Mouse (Mus musculus) midbrain, embryonic 11.5 days (tissue): ENCODE results near the gene Tsc22d1. TPM values are rescaled to one million over a fixed set of nuclear protein-coding genes. Genes with fewer than 3 reads are reported as not detected.

Source experiments
- ATAC-seq: fragments of 200-750 bp; cut with Nextera tagmentation; 2 replicates; pipeline ENCODE4 v1.8.0; 2017; ENCODE audit warnings: moderate TSS enrichment, moderate library complexity; ENCODE audit not compliant: low FRiP score
- DNase-seq: peaks from one replicate; pipeline ENCODE4 v3.0.0; 2015; ENCODE audit warnings: low spot score; ENCODE audit errors: missing footprints
- H3K27ac ChIP-seq: fragments of 300-500 bp; sonication (generic); 2 replicates; pipeline ENCODE4 v1.5.1; 2014; ENCODE audit warnings: low read depth, low read length
- H3K27me3 ChIP-seq: fragments of 300-500 bp; sonication (generic); 2 replicates; pipeline ENCODE4 v1.6.1; 2014; ENCODE audit warnings: mild to moderate bottlenecking, low read length, moderate library complexity, mixed read lengths; ENCODE audit not compliant: control insufficient read depth, insufficient read depth
- H3K36me3 ChIP-seq: fragments of 300-500 bp; sonication (generic); 2 replicates; pipeline ENCODE4 v1.6.1; 2014; ENCODE audit warnings: mild to moderate bottlenecking, low read length, moderate library complexity, mixed read lengths; ENCODE audit not compliant: control insufficient read depth, insufficient read depth
- H3K4me1 ChIP-seq: fragments of 300-500 bp; sonication (generic); 2 replicates; pipeline ENCODE4 v1.6.1; 2014; ENCODE audit warnings: low read length; ENCODE audit not compliant: control insufficient read depth, insufficient read depth
- H3K4me2 ChIP-seq: fragments of 300-500 bp; sonication (generic); 2 replicates; pipeline ENCODE4 v1.6.1; 2014; ENCODE audit warnings: mild to moderate bottlenecking, moderate library complexity
- H3K4me3 ChIP-seq: fragments of 300-500 bp; sonication (generic); 2 replicates; pipeline ENCODE4 v1.5.1; 2014; ENCODE audit warnings: low read depth, low read length
- H3K9ac ChIP-seq: fragments of 300-500 bp; sonication (generic); 2 replicates; pipeline ENCODE4 v1.6.1; 2014; ENCODE audit warnings: low read length
- H3K9me3 ChIP-seq: fragments of 300-500 bp; sonication (generic); 2 replicates; pipeline ENCODE4 v1.6.1; 2016; ENCODE audit warnings: low read length; ENCODE audit not compliant: control insufficient read depth
- WGBS: fragments of 180-500 bp; shearing (Covaris S2); extraction: QIAGEN DNeasy Blood & Tissue Kit; methylation state at CpG from one replicate; pipeline ENCODE4 v1.1.7; 2014; 5-methylcytosine and 5-hydroxymethylcytosine counted together
- polyA plus RNA-seq: library from polyadenylated mRNA; unstranded; fragments of >200 nt; fragmentation: Nextera tagmentation; extraction: Ambion mirVana; gene quantifications from 2 replicates; pipeline ENCODE4 v1.2.1, GENCODE M21; 2014

The Tsc22d1 gene
- polyA plus RNA-seq, 1 experiment from 2014 or later, result 495 TPM

- Histone ChIP-seq H3K27me3 (no peaks in the 10 kb centered on the region), H3K4me1 (no peaks in the 10 kb centered on the region), H3K9me3 (no peaks in the 10 kb centered on the region), H3K9ac (no peak overlapping the region), H3K4me3 (no peak overlapping the region), H3K27ac (no peak overlapping the region), H3K36me3 (no peaks in the 10 kb centered on the region), H3K4me2 (no peak overlapping the region)
- 74% methylated on average over 8 of the region's 8 CpGs for WGBS
- ATAC-seq (no peak), DNase-seq (no peak)
These were observed 57.7 kb downstream of the Tsc22d1 start for GRCm38 (mm10) chr14:76472487-76472886.

DNA sequence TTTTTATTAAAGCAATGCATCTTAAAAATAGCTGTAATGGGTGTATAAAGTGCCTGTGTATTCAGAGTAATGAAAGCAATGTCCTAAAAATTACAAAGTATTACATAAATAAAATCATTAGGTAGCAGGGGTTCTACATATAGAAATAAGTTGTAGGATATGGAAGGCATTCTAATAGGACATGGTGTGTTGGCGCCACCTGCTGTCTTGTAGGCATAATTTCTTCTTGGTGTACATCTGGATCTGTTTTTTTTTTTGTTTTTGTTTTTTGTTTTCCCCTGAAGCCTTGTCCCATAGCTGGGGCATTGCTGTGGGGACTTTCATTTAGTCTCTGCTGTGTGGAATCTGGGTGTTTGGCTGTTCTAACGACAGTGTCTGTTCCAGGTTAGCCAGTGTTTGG is 58.6 kb downstream of the Tsc22d1 start:
- Histone ChIP-seq H3K27me3 (no peaks in the 10 kb centered on the region), H3K36me3 (no peaks in the 10 kb centered on the region), H3K27ac (no peak overlapping the region), H3K9ac (no peak overlapping the region), H3K9me3 (no peaks in the 10 kb centered on the region), H3K4me2 (no peak overlapping the region), H3K4me1 (no peaks in the 10 kb centered on the region), H3K4me3 (no peak overlapping the region)
- ATAC-seq, result no peak
- no peak for DNase-seq
- WGBS, result 16% methylated on average over 2 of the region's 2 CpGs

GRCm38 (mm10) chr14:76474165-76474564 is 59.4 kb downstream of the Tsc22d1 start:
- Histone ChIP-seq H3K4me1 (no peaks in the 10 kb centered on the region), H3K27me3 (no peaks in the 10 kb centered on the region), H3K9me3 (no peaks in the 10 kb centered on the region), H3K4me2 (no peak overlapping the region), H3K9ac (no peak overlapping the region), H3K27ac (no peak overlapping the region), H3K36me3 (no peaks in the 10 kb centered on the region), H3K4me3 (no peak overlapping the region)
- WGBS, result 78% methylated on average over 1 of the region's 1 CpGs
- DNase-seq (no peak), ATAC-seq (no peak)

DNA sequence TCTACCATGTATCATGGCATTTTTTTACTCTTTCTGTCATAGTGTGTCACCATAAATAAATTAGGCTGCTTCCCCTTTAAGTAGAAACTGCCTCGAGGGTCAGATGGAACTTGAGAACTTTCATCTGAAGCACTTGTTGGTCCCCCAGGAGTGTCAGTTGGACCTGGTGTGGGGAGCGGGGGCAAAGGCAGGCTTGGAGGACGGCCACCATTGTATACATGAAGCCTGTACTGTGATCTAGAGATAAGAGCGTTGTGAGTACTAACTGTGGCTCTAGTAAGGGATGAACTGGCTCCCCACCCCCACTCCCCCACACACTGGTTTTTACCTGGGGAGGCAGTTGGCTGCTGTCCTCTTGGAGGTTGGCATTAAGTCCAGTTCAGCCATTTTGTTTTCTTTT is 62.0 kb downstream of the Tsc22d1 start:
- no peaks in the 10 kb centered on the region for H3K36me3 ChIP-seq
- no peaks in the 10 kb centered on the region for H3K4me1 ChIP-seq
- no peak overlapping the region for H3K4me3 ChIP-seq
- WGBS, result 68% methylated on average over 4 of the region's 4 CpGs
- DNase-seq, result peak; percentile 26
- no peak for ATAC-seq
- H3K9ac ChIP-seq, result no peak overlapping the region
- H3K9me3 ChIP-seq, result no peaks in the 10 kb centered on the region
- H3K27ac ChIP-seq, result no peak overlapping the region
- no peaks in the 10 kb centered on the region for H3K27me3 ChIP-seq
- H3K4me2 ChIP-seq, result no peak overlapping the region

GRCm38 (mm10) chr14:76478076-76478475 is 63.3 kb downstream of the Tsc22d1 start:
- DNase-seq, result no peak

GRCm38 (mm10) chr14:76478616-76479015 is 63.9 kb downstream of the Tsc22d1 start:
- Histone ChIP-seq H3K4me3 (no peak overlapping the region), H3K36me3 (no peaks in the 10 kb centered on the region), H3K27ac (no peak overlapping the region), H3K9me3 (no peaks in the 10 kb centered on the region), H3K4me1 (no peaks in the 10 kb centered on the region), H3K9ac (no peak overlapping the region), H3K4me2 (no peak overlapping the region), H3K27me3 (no peaks in the 10 kb centered on the region)
- DNase-seq (peak; percentile 82), ATAC-seq (no peak)
- WGBS, result 53% methylated on average over 6 of the region's 6 CpGs

More at GRCm38 (mm10) chr14:76478076-76478475, 63.3 kb downstream of the Tsc22d1 start:
- H3K4me2 ChIP-seq, result no peak overlapping the region
- ATAC-seq, result no peak
- no peak overlapping the region for H3K4me3 ChIP-seq
- H3K36me3 ChIP-seq, result no peaks in the 10 kb centered on the region
- WGBS, result 78% methylated on average over 2 of the region's 2 CpGs
- no peak overlapping the region for H3K27ac ChIP-seq
- H3K27me3 ChIP-seq, result no peaks in the 10 kb centered on the region
- no peaks in the 10 kb centered on the region for H3K9me3 ChIP-seq
- no peak overlapping the region for H3K9ac ChIP-seq
- no peaks in the 10 kb centered on the region for H3K4me1 ChIP-seq

- Histone ChIP-seq H3K9ac (no peak overlapping the region), H3K4me1 (no peaks in the 10 kb centered on the region), H3K36me3 (no peaks in the 10 kb centered on the region), H3K4me2 (no peak overlapping the region), H3K27me3 (no peaks in the 10 kb centered on the region), H3K4me3 (no peak overlapping the region), H3K9me3 (no peaks in the 10 kb centered on the region), H3K27ac (no peak overlapping the region)
- WGBS, result 41% methylated on average over 6 of the region's 6 CpGs
- ATAC-seq (no peak; the same call in 1 of the 2 replicates), DNase-seq (no peak)
These were observed 65.1 kb downstream of the Tsc22d1 start for GRCm38 (mm10) chr14:76479867-76480266.

GRCm38 (mm10) chr14:76480507-76480906 is 65.7 kb downstream of the Tsc22d1 start:
- ATAC-seq (no peak), DNase-seq (peak; percentile 33)
- no peaks in the 10 kb centered on the region for H3K9me3 ChIP-seq
- H3K27ac ChIP-seq, result no peak overlapping the region
- no peaks in the 10 kb centered on the region for H3K27me3 ChIP-seq
- 93% methylated on average over 11 of the region's 11 CpGs for WGBS
- H3K4me1 ChIP-seq, result no peaks in the 10 kb centered on the region
- H3K9ac ChIP-seq, result no peak overlapping the region
- H3K36me3 ChIP-seq, result no peaks in the 10 kb centered on the region
- H3K4me2 ChIP-seq, result no peak overlapping the region
- no peak overlapping the region for H3K4me3 ChIP-seq

GRCm38 (mm10) chr14:76483701-76484100 is 68.9 kb downstream of the Tsc22d1 start:
- no peak overlapping the region for H3K4me3 ChIP-seq
- no peak overlapping the region for H3K27ac ChIP-seq
- H3K4me2 ChIP-seq, result no peak overlapping the region
- no peaks in the 10 kb centered on the region for H3K27me3 ChIP-seq
- H3K4me1 ChIP-seq, result no peaks in the 10 kb centered on the region
- no peak overlapping the region for H3K9ac ChIP-seq
- no peaks in the 10 kb centered on the region for H3K36me3 ChIP-seq
- H3K9me3 ChIP-seq, result no peaks in the 10 kb centered on the region
- ATAC-seq, result no peak
- DNase-seq, result no peak
- WGBS, result 97% methylated on average over 1 of the region's 1 CpGs

DNA sequence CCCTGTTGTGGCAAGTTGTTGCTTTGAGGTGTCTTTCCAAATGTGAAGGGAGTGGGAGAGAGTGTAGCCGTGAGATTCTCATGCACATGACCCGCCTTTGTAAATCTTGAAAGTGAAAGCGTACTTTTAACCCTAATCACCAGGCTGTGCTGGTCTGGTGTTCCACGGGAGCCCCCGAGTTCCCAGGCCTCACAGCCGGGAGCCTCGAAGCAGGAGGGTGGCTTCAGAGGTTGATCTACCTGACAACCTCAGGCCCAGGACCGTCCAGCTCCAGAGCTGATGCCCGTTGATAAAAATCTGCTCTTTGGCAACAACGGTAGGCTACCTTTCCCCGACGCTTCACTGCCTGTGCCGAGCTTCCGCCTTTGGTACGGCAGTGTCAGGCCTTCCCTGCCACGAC is 72.8 kb downstream of the Tsc22d1 start:
- Histone ChIP-seq H3K36me3 (no peaks in the 10 kb centered on the region), H3K27ac (no peak overlapping the region), H3K9me3 (no peaks in the 10 kb centered on the region), H3K4me1 (no peaks in the 10 kb centered on the region), H3K27me3 (no peaks in the 10 kb centered on the region), H3K9ac (no peak overlapping the region), H3K4me3 (no peak overlapping the region), H3K4me2 (no peak overlapping the region)
- DNase-seq (peak; percentile 64), ATAC-seq (no peak)
- 90% methylated on average over 16 of the region's 16 CpGs for WGBS
